Mouse (Mus musculus) myocyte (in vitro differentiated cells): ENCODE results near the gene Nek8.

Experiments used
- E2F4 ChIP-seq: IDR thresholded peaks from one replicate; pipeline ENCODE4 v1.6.1; 2011; ENCODE audit warnings: mild to moderate bottlenecking, control low read depth, moderate library complexity; ENCODE audit not compliant: insufficient read depth
- MAX ChIP-seq: IDR thresholded peaks from one replicate; pipeline ENCODE4 v1.6.1; 2011; ENCODE audit warnings: low read depth, mild to moderate bottlenecking, control low read depth
- MYOG ChIP-seq, 3 experiments: IDR thresholded peaks; one replicate each; pipeline ENCODE4 v1.6.1; 2011; ENCODE audit warnings: control low read depth in 2 of 3, low read depth in 2 of 3, mild to moderate bottlenecking in 2 of 3; ENCODE audit not compliant: insufficient read length in 2 of 3, control insufficient read depth in 1 of 3, insufficient read depth in 1 of 3
- POLR2A ChIP-seq: IDR thresholded peaks from one replicate; pipeline ENCODE4 v1.6.1; 2011; ENCODE audit warnings: low read depth, mild to moderate bottlenecking, control low read depth, moderate library complexity; ENCODE audit not compliant: insufficient read length
- POLR2AphosphoS2 ChIP-seq: IDR thresholded peaks from one replicate; pipeline ENCODE4 v1.6.1; 2011; ENCODE audit warnings: low read depth, control low read depth; ENCODE audit not compliant: insufficient read length
- REST ChIP-seq: IDR thresholded peaks from one replicate; pipeline ENCODE4 v1.6.1; 2011; ENCODE audit warnings: mild to moderate bottlenecking, control low read depth, moderate library complexity; ENCODE audit not compliant: insufficient read depth, insufficient read length
- TCF12 ChIP-seq: IDR thresholded peaks from one replicate; pipeline ENCODE4 v1.6.1; 2011; ENCODE audit warnings: mild to moderate bottlenecking, control low read depth; ENCODE audit not compliant: poor library complexity, insufficient read depth, severe bottlenecking
- TCF3 ChIP-seq: IDR thresholded peaks from one replicate; pipeline ENCODE4 v1.6.1; 2011; ENCODE audit warnings: low read depth, control low read depth; ENCODE audit not compliant: insufficient read length
- USF1 ChIP-seq: IDR thresholded peaks from one replicate; pipeline ENCODE4 v1.6.1; 2011; ENCODE audit warnings: low read depth, mild to moderate bottlenecking, control low read depth, moderate library complexity

- no peak for TF ChIP-seq POLR2A
- no peak for TF ChIP-seq USF1
- no peak for TF ChIP-seq E2F4
- no peak for TF ChIP-seq TCF12
- no peak for TF ChIP-seq MYOG (IDR thresholded peaks at IDR 0.05; ENCODE audit: control insufficient read depth in 1 of 3, insufficient read depth in 1 of 3, insufficient read length in 2 of 3, low read depth in 2 of 3)
- no peak for TF ChIP-seq POLR2AphosphoS2
- TF ChIP-seq TCF3 = no peak
- no peak for TF ChIP-seq MAX
- no peak for TF ChIP-seq REST
Observed at GRCm38 (mm10) chr11:78168541-78169468, 7.7 kb downstream of the Nek8 start.
